Mouse (Mus musculus) MEL (cell line): ENCODE data around the gene Cttn. TPM values are rescaled to one million over a fixed set of nuclear protein-coding genes. Genes with fewer than 3 reads are reported as not detected.

Experiments
- DNase-seq: peaks from one replicate; pipeline ENCODE4 v3.0.0; 2011; ENCODE audit warnings: low read depth, low spot score
- H3K27ac ChIP-seq: 2 replicates; pipeline ENCODE4 v1.5.1; 2012; ENCODE audit warnings: low read depth, mild to moderate bottlenecking, control low read depth, low read length, moderate library complexity; ENCODE audit not compliant: control insufficient read depth
- H3K27me3 ChIP-seq, 2 experiments: fragments of 150-350 bp in 1 of 2; sonication (generic) in 1 of 2; 2 replicates each; pipeline ENCODE4 v1.6.1; 2012; ENCODE audit warnings: low read length in 2 of 2, mild to moderate bottlenecking in 2 of 2, improper control_type of control experiment in 1 of 2, moderate library complexity in 1 of 2; ENCODE audit not compliant: insufficient read depth in 2 of 2, control insufficient read depth in 1 of 2
- H3K36me3 ChIP-seq, 2 experiments: 2 replicates each; pipeline ENCODE4 v1.6.1; 2012 to 2014; ENCODE audit warnings: low read length in 2 of 2, improper control_type of control experiment in 1 of 2, inconsistent platforms in 1 of 2, mild to moderate bottlenecking in 1 of 2; ENCODE audit not compliant: insufficient read depth in 2 of 2, control insufficient read depth in 1 of 2
- H3K4me1 ChIP-seq, 2 experiments: fragments of 150-350 bp in 1 of 2; sonication (generic) in 1 of 2; 2 replicates each; pipeline ENCODE4 v1.6.1; 2012; ENCODE audit warnings: low read length in 2 of 2, improper control_type of control experiment in 1 of 2, mild to moderate bottlenecking in 1 of 2; ENCODE audit not compliant: insufficient read depth in 2 of 2, control insufficient read depth in 1 of 2
- H3K4me3 ChIP-seq, 2 experiments: fragments of 150-350 bp in 1 of 2; sonication (generic) in 1 of 2; 2 replicates each; pipeline ENCODE4 v1.5.1; 2012; ENCODE audit warnings: low read depth in 2 of 2, low read length in 2 of 2, mild to moderate bottlenecking in 2 of 2, moderate library complexity in 2 of 2, control low read depth in 1 of 2, improper control_type of control experiment in 1 of 2; ENCODE audit not compliant: control insufficient read depth in 1 of 2, insufficient read depth in 1 of 2
- H3K79me2 ChIP-seq: 2 replicates; pipeline ENCODE4 v1.6.1; 2012; ENCODE audit warnings: mild to moderate bottlenecking, low read length, moderate library complexity; ENCODE audit not compliant: control insufficient read depth, poor library complexity, insufficient read depth
- H3K9ac ChIP-seq: 2 replicates; pipeline ENCODE4 v1.6.1; 2012; ENCODE audit warnings: low read depth, mild to moderate bottlenecking, control low read depth, low read length, moderate library complexity; ENCODE audit not compliant: control insufficient read depth, poor library complexity, severe bottlenecking
- H3K9me3 ChIP-seq: fragments of 150-350 bp; sonication (generic); replicated peaks from 2 replicates; pipeline ENCODE4 v1.6.1; 2012; ENCODE audit warnings: mild to moderate bottlenecking, low read length, improper control_type of control experiment, moderate library complexity; ENCODE audit not compliant: insufficient read depth
- BHLHE40 ChIP-seq: IDR thresholded peaks from 2 replicates; pipeline ENCODE4 v1.6.1; 2012; ENCODE audit warnings: low read depth, mild to moderate bottlenecking, inconsistent platforms, low read length, improper control_type of control experiment, borderline replicate concordance
- E2F4 ChIP-seq: IDR thresholded peaks from 2 replicates; pipeline ENCODE4 v1.6.1; 2011; ENCODE audit warnings: low read depth, low read length, improper control_type of control experiment, borderline replicate concordance
- GABPA ChIP-seq: IDR thresholded peaks from 2 replicates; pipeline ENCODE4 v1.6.1; 2012; ENCODE audit warnings: low read depth, mild to moderate bottlenecking, inconsistent platforms, low read length, improper control_type of control experiment, moderate library complexity
- JUND ChIP-seq: IDR thresholded peaks from 2 replicates; pipeline ENCODE4 v1.6.1; 2011; ENCODE audit warnings: low read depth, mild to moderate bottlenecking, improper control_type of control experiment, low read length
- MAFK ChIP-seq: IDR thresholded peaks from 2 replicates; pipeline ENCODE4 v1.6.1; 2011; ENCODE audit warnings: low read depth, mild to moderate bottlenecking, low read length, improper control_type of control experiment, borderline replicate concordance
- MAX ChIP-seq: IDR thresholded peaks from 2 replicates; pipeline ENCODE4 v1.6.1; 2011; ENCODE audit warnings: low read length, improper control_type of control experiment
- MAZ ChIP-seq: IDR thresholded peaks from 2 replicates; pipeline ENCODE4 v1.6.1; 2012; ENCODE audit warnings: low read depth, mild to moderate bottlenecking, inconsistent platforms, low read length, improper control_type of control experiment
- MXI1 ChIP-seq: IDR thresholded peaks from 2 replicates; pipeline ENCODE4 v1.6.1; 2011; ENCODE audit warnings: mild to moderate bottlenecking, low read depth, low read length, improper control_type of control experiment
- MYB ChIP-seq: IDR thresholded peaks from 2 replicates; pipeline ENCODE4 v1.6.1; 2011; ENCODE audit warnings: mild to moderate bottlenecking, low read depth, low read length, improper control_type of control experiment
- MYC ChIP-seq: IDR thresholded peaks from 2 replicates; pipeline ENCODE4 v1.6.1; 2011; ENCODE audit warnings: low read depth, mild to moderate bottlenecking, low read length, improper control_type of control experiment, moderate library complexity
- NELFE ChIP-seq: IDR thresholded peaks from 2 replicates; pipeline ENCODE4 v1.6.1; 2011; ENCODE audit warnings: low read depth, low read length, improper control_type of control experiment
- NRF1 ChIP-seq: IDR thresholded peaks from 2 replicates; pipeline ENCODE4 v1.6.1; 2014; ENCODE audit warnings: low read depth, mild to moderate bottlenecking, inconsistent platforms, low read length, improper control_type of control experiment, moderate library complexity; ENCODE audit not compliant: poor library complexity, insufficient read depth, severe bottlenecking
- POLR2A ChIP-seq, 2 experiments: IDR thresholded peaks; 2 replicates each; pipeline ENCODE4 v1.6.1; 2011 to 2012; ENCODE audit warnings: low read length in 2 of 2, mild to moderate bottlenecking in 2 of 2, control low read depth in 1 of 2, improper control_type of control experiment in 1 of 2, low read depth in 1 of 2, moderate library complexity in 1 of 2; ENCODE audit not compliant: control insufficient read depth in 1 of 2, insufficient read depth in 1 of 2, poor library complexity in 1 of 2
- RAD21 ChIP-seq: IDR thresholded peaks from 2 replicates; pipeline ENCODE4 v1.6.1; 2011; ENCODE audit warnings: mild to moderate bottlenecking, low read depth, low read length, improper control_type of control experiment
- RCOR1 ChIP-seq: IDR thresholded peaks from 2 replicates; pipeline ENCODE4 v1.6.1; 2012; ENCODE audit warnings: low read depth, mild to moderate bottlenecking, inconsistent platforms, low read length, improper control_type of control experiment
- TCF12 ChIP-seq: IDR thresholded peaks from 2 replicates; pipeline ENCODE4 v1.6.1; 2014; ENCODE audit warnings: low read depth, mild to moderate bottlenecking, inconsistent platforms, low read length, improper control_type of control experiment, moderate library complexity
- UBTF ChIP-seq: IDR thresholded peaks from 2 replicates; pipeline ENCODE4 v1.6.1; 2012; ENCODE audit warnings: low read depth, mild to moderate bottlenecking, inconsistent platforms, low read length, improper control_type of control experiment, moderate library complexity, borderline replicate concordance; ENCODE audit not compliant: insufficient read depth
- USF2 ChIP-seq, 2 experiments: IDR thresholded peaks; 2 replicates each; pipeline ENCODE4 v1.6.1; 2011 to 2012; ENCODE audit warnings: improper control_type of control experiment in 2 of 2, low read length in 2 of 2, borderline replicate concordance in 1 of 2, inconsistent platforms in 1 of 2, low read depth in 1 of 2, mild to moderate bottlenecking in 1 of 2; ENCODE audit not compliant: insufficient read depth in 1 of 2
- ZMIZ1 ChIP-seq: IDR thresholded peaks from 2 replicates; pipeline ENCODE4 v1.6.1; 2012; ENCODE audit warnings: low read depth, mild to moderate bottlenecking, inconsistent platforms, low read length, improper control_type of control experiment, moderate library complexity
- polyA plus RNA-seq, 2 experiments: library from polyadenylated mRNA; stranded (reverse) in 1 of 2; unstranded in 1 of 2; fragments of >175 nt in 1 of 2; fragments of >200 nt in 1 of 2; gene quantifications; 2 replicates each; pipeline versions ENCODE4 v1.2.1 to v1.2.4; 2012; ENCODE audit warnings: low replicate concordance in 2 of 2, low read depth in 1 of 2; ENCODE audit not compliant: insufficient read length in 2 of 2, insufficient read depth in 1 of 2, missing spikeins in 1 of 2
- total RNA-seq: library from RNA; depleted of rRNA; stranded (reverse); fragments of 300-350 nt; gene quantifications from 2 replicates; pipeline ENCODE4 v1.2.3, GENCODE M21; 2012

Gene Cttn
- total and polyA plus RNA-seq, 3 experiments, result 38.4 to 95.0 TPM; not detected in 1

DNA sequence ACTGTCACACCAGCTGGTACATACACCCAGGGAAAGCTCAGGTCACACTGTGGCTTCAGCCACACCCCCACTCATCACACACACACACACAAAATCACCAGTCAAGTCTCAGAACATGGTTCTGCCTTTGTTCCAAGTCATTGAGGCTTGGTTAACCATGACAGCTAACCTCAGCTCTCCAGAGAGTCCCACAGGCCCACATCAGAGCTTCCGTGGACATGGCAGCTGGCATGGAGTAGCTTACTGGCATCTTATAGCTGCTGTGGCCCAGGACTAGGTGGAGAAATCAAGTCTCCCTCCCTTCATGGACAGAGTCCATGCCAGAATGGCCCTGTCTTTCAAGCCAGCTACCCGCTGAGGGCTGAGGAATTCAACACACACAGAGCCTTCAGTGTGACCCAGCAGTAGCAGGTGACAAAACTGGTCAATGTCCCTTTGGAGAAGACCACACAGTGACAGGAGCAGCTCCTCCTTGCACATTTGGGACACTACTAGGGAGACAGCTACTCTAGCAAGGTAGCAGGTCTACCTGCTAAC, 62.3 kb downstream of the Cttn start:
- Histone ChIP-seq H3K9me3 (no peaks in the 10 kb centered on the region), H3K4me1 (no peaks in the 10 kb centered on the region), H3K9ac (no peak overlapping the region), H3K36me3 (no peaks in the 10 kb centered on the region), H3K27ac (no peak overlapping the region), H3K27me3 (no peaks in the 10 kb centered on the region), H3K79me2 (no peaks in the 10 kb centered on the region), H3K4me3 (no peak overlapping the region)
- no peak for TF ChIP-seq POLR2A (IDR thresholded peaks at IDR 0.05; ENCODE audit: control insufficient read depth in 1 of 2, insufficient read depth in 1 of 2, low read depth in 1 of 2, low read length in 2 of 2, poor library complexity in 1 of 2)
- no peak for TF ChIP-seq GABPA
- no peak for TF ChIP-seq JUND
- TF ChIP-seq BHLHE40, result no peak
- TF ChIP-seq NRF1, result no peak
- TF ChIP-seq MYB, result no peak
- no peak for TF ChIP-seq MAZ
- TF ChIP-seq USF2 (IDR thresholded peaks at IDR 0.05; ENCODE audit: borderline replicate concordance in 1 of 2, insufficient read depth in 1 of 2, low read depth in 1 of 2, low read length in 2 of 2), result no peak
- TF ChIP-seq MAX, result no peak
- no peak for TF ChIP-seq MXI1
- TF ChIP-seq ZMIZ1, result no peak
- no peak for DNase-seq

DNA sequence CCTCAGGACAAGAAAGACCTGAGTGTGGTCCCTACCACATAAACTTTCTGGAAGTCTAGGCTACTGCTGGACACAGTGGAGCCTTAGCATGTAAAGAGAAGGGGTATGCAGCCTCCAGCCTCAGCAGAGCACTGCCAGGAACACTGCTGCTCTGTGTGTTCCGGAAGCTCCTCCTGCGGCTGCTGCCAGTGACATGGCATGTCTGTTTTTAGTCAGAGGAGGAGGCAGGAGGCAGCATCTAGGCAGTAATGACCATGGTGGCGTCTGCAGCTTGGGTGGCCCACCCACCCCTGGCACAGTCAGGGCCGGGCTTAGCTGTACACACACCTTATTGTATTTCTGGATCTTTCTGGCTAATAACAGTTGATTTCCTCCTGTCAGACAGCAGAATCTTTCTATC, 63.1 kb downstream of the Cttn start:
- no peaks in the 10 kb centered on the region for H3K36me3 ChIP-seq
- H3K9me3 ChIP-seq, result no peaks in the 10 kb centered on the region
- H3K4me1 ChIP-seq, result no peaks in the 10 kb centered on the region
- no peak overlapping the region for H3K27ac ChIP-seq
- H3K4me3 ChIP-seq, result no peak overlapping the region
- no peak overlapping the region for H3K9ac ChIP-seq
- TF ChIP-seq BHLHE40, result no peak
- TF ChIP-seq E2F4, result no peak
- TF ChIP-seq MYC, result no peak
- H3K27me3 ChIP-seq, result no peaks in the 10 kb centered on the region
- DNase-seq, result no peak
- no peaks in the 10 kb centered on the region for H3K79me2 ChIP-seq

DNA sequence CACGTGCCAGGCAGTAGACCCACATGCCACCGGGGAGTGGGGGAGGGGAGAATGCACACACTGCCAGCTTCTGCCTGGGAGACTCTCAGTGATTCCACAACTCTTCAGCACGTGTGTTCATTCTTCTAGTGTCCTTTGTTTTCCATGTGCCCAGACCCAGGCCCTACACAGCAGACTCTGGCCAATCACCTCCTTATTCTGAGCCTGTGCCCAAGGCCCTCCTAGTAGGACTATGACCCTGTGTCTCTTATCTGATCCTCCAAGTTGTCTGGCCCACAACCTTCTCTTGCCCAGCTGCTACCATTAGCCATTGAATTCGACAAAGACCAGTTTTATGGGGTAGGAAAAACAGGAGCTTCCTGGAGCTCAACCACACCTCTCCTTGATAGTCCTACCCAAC, 68.3 kb downstream of the Cttn start:
- Histone ChIP-seq H3K27me3 (no peaks in the 10 kb centered on the region), H3K4me3 (no peak overlapping the region), H3K9me3 (no peaks in the 10 kb centered on the region), H3K79me2 (no peaks in the 10 kb centered on the region), H3K27ac (no peak overlapping the region), H3K4me1 (no peaks in the 10 kb centered on the region), H3K9ac (no peak overlapping the region), H3K36me3 (no peaks in the 10 kb centered on the region)
- TF ChIP-seq MAFK (no peak), RAD21 (no peak), TCF12 (no peak), MAZ (no peak), RCOR1 (no peak), POLR2A (IDR thresholded peaks at IDR 0.05; ENCODE audit: control insufficient read depth in 1 of 2, insufficient read depth in 1 of 2, low read depth in 1 of 2, low read length in 2 of 2, poor library complexity in 1 of 2) (no peak), NELFE (no peak), UBTF (no peak)
- DNase-seq, result no peak
